Comparison of ENCODE assay signal across 8 mouse cellular contexts in genomic region chr1:51789269-51789668, GRCm38 (mm10).
DNase-seq lines count a peak whose midpoint lies in the region.
"Had no signal": no experiment of that assay in that cellular context is flagged by ENCODE, and none has a peak within 500 bp of the region (broad histone marks: within the 10 kb centered on the region; RNA-seq: fewer than 3 reads in every experiment).

No protein-coding gene starts in this region.

- peak; percentile 13 for DNase-seq in kidney, adult 9 months
- no peak for DNase-seq in kidney, postnatal 4 days
- DNase-seq in Muller cell, postnatal 12 days (ENCODE audit: inconsistent ontology term): peak; percentile 43
- peak; percentile 12 for DNase-seq in adrenal gland, postnatal 25 days
- peak; percentile 46 for DNase-seq in lung, postnatal 10 days
- no peak for DNase-seq in thymus, postnatal 25 days
- DNase-seq in thymus, postnatal 10 days (ENCODE audit: low spot score in 2 of 2): no peak
- DNase-seq: cerebellum, adult 9-11 months had no signal

Comparison
In these comparisons a context has a peak if more than half of its experiments do, and no peak if none do; other contexts are left out.
1. DNase-seq: peak in kidney, adult 9 months (single experiment), Muller cell, postnatal 12 days (single experiment), adrenal gland, postnatal 25 days (single experiment) and lung, postnatal 10 days (single experiment); none in kidney, postnatal 4 days (0 of 2), thymus, postnatal 25 days (single experiment) and thymus, postnatal 10 days (0 of 2).